ENCODE assay signal across 26 mouse cellular contexts in genomic region chr6:24968471-24969223, GRCm38 (mm10). TPM values are rescaled to one million over a fixed set of nuclear protein-coding genes. Genes with fewer than 3 reads are reported as not detected.
DNase-seq lines count a peak whose midpoint lies in the region; ATAC-seq and TF ChIP-seq lines count a peak whose summit lies in the region.
"Had no signal": no experiment of that assay in that cellular context is flagged by ENCODE, and none has a peak within 500 bp of the region (broad histone marks: within the 10 kb centered on the region; RNA-seq: fewer than 3 reads in every experiment).

No protein-coding gene starts in this region.

- TF ChIP-seq POLR2A in liver, adult 2 months (IDR thresholded peaks at IDR 0.05; ENCODE audit: extremely low read depth, insufficient read depth, low read length): no peak

- TF ChIP-seq CTCF in liver, adult 2 months (IDR thresholded peaks at IDR 0.05; ENCODE audit: low read depth, low read length): no peak
- no peak for TF ChIP-seq CTCF in liver, postnatal 0 days (IDR thresholded peaks at IDR 0.05; ENCODE audit: low read depth)

- peak; percentile 56 for DNase-seq in liver, adult 2 months (ENCODE audit: extremely low read depth, low read depth, low spot score)
- no peak for DNase-seq in liver, postnatal 0 days
- DNase-seq in kidney, postnatal 14 days: peak; percentile 48
- DNase-seq in forebrain, embryonic 14.5 days (ENCODE audit: low spot score): no peak
- DNase-seq: adrenal gland, postnatal 36 days; cerebellum, adult 8-10 months; cerebellum, postnatal 25 days; gastrocnemius, adult 2 months; gastrocnemius, postnatal 36 days; heart, adult 18-20 months; heart, postnatal 36 days; layer of hippocampus, postnatal 36 days; liver; right cerebral cortex, postnatal 25 days had no signal

- peaks cover 7% of the 10 kb centered on the region; the same call in 1 of the 2 replicates for H3K4me1 ChIP-seq in liver, adult 2 months (ENCODE audit: control insufficient read depth, insufficient read depth, low read length)
- no peaks in the 10 kb centered on the region for H3K4me1 ChIP-seq in liver, postnatal 0 days (ENCODE audit: insufficient read depth)
- H3K4me1 ChIP-seq in kidney, embryonic 14.5 days (ENCODE audit: control insufficient read depth, insufficient read depth, low read length): no peaks in the 10 kb centered on the region
- no peaks in the 10 kb centered on the region for H3K4me1 ChIP-seq in forebrain, embryonic 14.5 days (ENCODE audit: control insufficient read depth, insufficient read depth, low read length)
- H3K4me1 ChIP-seq: forebrain, embryonic 15.5 days; hindbrain, embryonic 15.5 days; liver, embryonic 15.5 days; lung, embryonic 15.5 days; stomach, embryonic 15.5 days had no signal

- H3K36me3 ChIP-seq in liver, adult 2 months (ENCODE audit: control insufficient read depth, insufficient read depth, low read length): no peaks in the 10 kb centered on the region
- H3K36me3 ChIP-seq in liver, postnatal 0 days (replicated peaks; ENCODE audit: insufficient read depth, low read length): no peaks in the 10 kb centered on the region
- H3K36me3 ChIP-seq in kidney, embryonic 14.5 days (ENCODE audit: control insufficient read depth, insufficient read depth, low read length): no peaks in the 10 kb centered on the region
- H3K36me3 ChIP-seq in forebrain, embryonic 14.5 days (ENCODE audit: control insufficient read depth, insufficient read depth, low read length): no peaks in the 10 kb centered on the region
- H3K36me3 ChIP-seq: forebrain, embryonic 15.5 days; hindbrain, embryonic 15.5 days; liver, embryonic 15.5 days; lung, embryonic 15.5 days; stomach, embryonic 15.5 days had no signal

- no peak overlapping the region for H3K4me3 ChIP-seq in liver, adult 2 months (ENCODE audit: insufficient read depth, low read depth, low read length)
- H3K4me3 ChIP-seq in liver, postnatal 0 days (ENCODE audit: low read depth, low read length): no peak overlapping the region
- no peak overlapping the region for H3K4me3 ChIP-seq in kidney, embryonic 14.5 days (ENCODE audit: low read length)
- H3K4me3 ChIP-seq in forebrain, embryonic 14.5 days (ENCODE audit: low read depth, low read length): no peak overlapping the region
- H3K4me3 ChIP-seq: forebrain, embryonic 15.5 days; gastrocnemius, adult 2 months; hindbrain, embryonic 15.5 days; liver, embryonic 15.5 days; lung, embryonic 15.5 days; stomach, embryonic 15.5 days had no signal

- WGBS in liver, adult 2 months: 65% methylated on average over 3 of the region's 3 CpGs
- WGBS in liver, postnatal 0 days (ENCODE audit: insufficient replicate concordance): 75% methylated on average over 3 of the region's 3 CpGs
- WGBS in kidney, embryonic 14.5 days: 69% methylated on average over 3 of the region's 3 CpGs
- WGBS in forebrain, embryonic 14.5 days: 90% methylated on average over 3 of the region's 3 CpGs

- no peak for ATAC-seq in liver, postnatal 0 days
- ATAC-seq in kidney, embryonic 14.5 days (ENCODE audit: low FRiP score, low TSS enrichment): peak; percentile 49; the same call in 1 of the 2 replicates
- no peak for ATAC-seq in erythroblast, adult 5-6 weeks (replicated peaks; ENCODE audit: low FRiP score, poor library complexity, severe bottlenecking)
- no peak for ATAC-seq in megakaryocyte progenitor cell, adult 5-6 weeks (replicated peaks; ENCODE audit: poor library complexity)
- no peak for ATAC-seq in forebrain, embryonic 14.5 days
- ATAC-seq: forebrain, embryonic 15.5 days; midbrain, embryonic 16.5 days had no signal

- no peak for TF ChIP-seq EP300 in liver, postnatal 0 days (IDR thresholded peaks at IDR 0.05; ENCODE audit: low read depth)

- no peak overlapping the region for H3K9ac ChIP-seq in liver, adult 2 months (ENCODE audit: low read depth, low read length)
- H3K9ac ChIP-seq in liver, postnatal 0 days (replicated peaks): no peak overlapping the region
- H3K9ac ChIP-seq in kidney, embryonic 14.5 days (ENCODE audit: low read depth, low read length): no peak overlapping the region
- H3K9ac ChIP-seq in forebrain, embryonic 14.5 days (ENCODE audit: low read length): no peak overlapping the region
- H3K9ac ChIP-seq: forebrain, embryonic 15.5 days; hindbrain, embryonic 15.5 days; liver, embryonic 15.5 days; lung, embryonic 15.5 days; stomach, embryonic 15.5 days had no signal

- H3K27me3 ChIP-seq in liver, adult 2 months (ENCODE audit: control insufficient read depth, insufficient read depth, low read length): no peaks in the 10 kb centered on the region
- H3K27me3 ChIP-seq in liver, postnatal 0 days (ENCODE audit: insufficient read depth, low read length): no peaks in the 10 kb centered on the region
- no peaks in the 10 kb centered on the region for H3K27me3 ChIP-seq in kidney, embryonic 14.5 days (ENCODE audit: control insufficient read depth, insufficient read depth, low read length)
- no peaks in the 10 kb centered on the region for H3K27me3 ChIP-seq in forebrain, embryonic 14.5 days (replicated peaks; ENCODE audit: control insufficient read depth, insufficient read depth, low read length)
- H3K27me3 ChIP-seq: forebrain, embryonic 15.5 days; hindbrain, embryonic 15.5 days; liver, embryonic 15.5 days; lung, embryonic 15.5 days; stomach, embryonic 15.5 days had no signal

- no peak overlapping the region for H3K27ac ChIP-seq in liver, adult 2 months (replicated peaks; ENCODE audit: insufficient read depth, low read depth, low read length)
- H3K27ac ChIP-seq in liver, postnatal 0 days (ENCODE audit: low read depth): no peak overlapping the region
- no peak overlapping the region for H3K27ac ChIP-seq in kidney, embryonic 14.5 days (ENCODE audit: low read depth, low read length)
- no peak overlapping the region for H3K27ac ChIP-seq in forebrain, embryonic 14.5 days (ENCODE audit: low read depth, low read length)
- H3K27ac ChIP-seq: forebrain, embryonic 15.5 days; gastrocnemius, adult 2 months; hindbrain, embryonic 15.5 days; liver, embryonic 15.5 days; lung, embryonic 15.5 days; stomach, embryonic 15.5 days had no signal

- no peaks in the 10 kb centered on the region for H3K9me3 ChIP-seq in liver, postnatal 0 days (ENCODE audit: low read length)
- H3K9me3 ChIP-seq in kidney, embryonic 14.5 days (ENCODE audit: control insufficient read depth, low read length): no peaks in the 10 kb centered on the region
- no peaks in the 10 kb centered on the region for H3K9me3 ChIP-seq in forebrain, embryonic 14.5 days (replicated peaks; ENCODE audit: control insufficient read depth, low read length)
- H3K9me3 ChIP-seq: forebrain, embryonic 15.5 days; hindbrain, embryonic 15.5 days; liver, embryonic 15.5 days; lung, embryonic 15.5 days; stomach, embryonic 15.5 days had no signal

- no peaks in the 10 kb centered on the region for H3K79me2 ChIP-seq in liver, adult 2 months (ENCODE audit: control insufficient read depth, insufficient read depth, low read length)

- H3K4me2 ChIP-seq in liver, postnatal 0 days (ENCODE audit: low read depth, low read length): no peak overlapping the region
- H3K4me2 ChIP-seq in kidney, embryonic 14.5 days (replicated peaks; ENCODE audit: low read depth, low read length): no peak overlapping the region
- no peak overlapping the region for H3K4me2 ChIP-seq in forebrain, embryonic 14.5 days (ENCODE audit: low read length)
- H3K4me2 ChIP-seq: forebrain, embryonic 15.5 days; heart, embryonic 11.5 days; hindbrain, embryonic 15.5 days; liver, embryonic 15.5 days; lung, embryonic 15.5 days; midbrain, embryonic 11.5 days; stomach, embryonic 15.5 days had no signal

RNA-seq across cellular contexts. Expression of gene Tmem229a, which starts 12.6 kb away (rescaled TPM):
- 0.60 and 0.65 TPM in 2 replicates for total RNA-seq in liver, adult 2 months (2014; rRNA removed)
- polyA plus RNA-seq in liver, adult 2 months (2012; rRNA removed): 0.11 and 0.12 TPM in 2 replicates
- 0.11 and 0.13 TPM in 2 replicates for polyA plus RNA-seq in liver, postnatal 0 days (2015; fragmentation: Nextera tagmentation; extraction: Ambion mirVana)
- 7.1 and 10.8 TPM in 2 replicates for polyA plus RNA-seq in kidney, embryonic 14.5 days (2014; fragmentation: Nextera tagmentation; extraction: Ambion mirVana)
- total RNA-seq in erythroblast, adult 5-6 weeks (2015; ENCODE audit: low replicate concordance): not detected in 2 replicates
- under 0.01 and 0.14 TPM in 2 replicates for total RNA-seq in erythroblast, adult 5-6 weeks (2017; ENCODE audit: low replicate concordance)
- total RNA-seq in megakaryocyte progenitor cell, adult 5-6 weeks (2015): not detected in 2 replicates
- not detected in 2 replicates for total RNA-seq in megakaryocyte progenitor cell, adult 5-6 weeks (2017)
- 1.7 and 2.3 TPM in 2 replicates for polyA plus RNA-seq in forebrain, embryonic 14.5 days (2014; fragmentation: Nextera tagmentation; extraction: Ambion mirVana)
- total RNA-seq: heart, adult 18-20 months; neutrophil, adult 5-6 weeks had no signal

Comparison
In these comparisons a context has a peak if more than half of its experiments do, and no peak if none do; other contexts are left out.
1. DNase-seq: peak in liver, adult 2 months (single experiment) and kidney, postnatal 14 days (single experiment); none in liver, postnatal 0 days (single experiment) and forebrain, embryonic 14.5 days (single experiment).